8 mouse cellular contexts compared by ENCODE assay signal in genomic region chr7:128738041-128738440, GRCm38 (mm10). TPM values are rescaled to one million over a fixed set of nuclear protein-coding genes. Genes with fewer than 3 reads are reported as not detected.
DNase-seq lines count a peak whose midpoint lies in the region; ATAC-seq lines count a peak whose summit lies in the region.

No protein-coding gene starts in this region.

- H3K36me3 ChIP-seq in heart, embryonic 12.5 days, result peaks cover 8% of the 10 kb centered on the region; the same call in 1 of the 2 replicates
- peaks cover 14% of the 10 kb centered on the region for H3K36me3 ChIP-seq in hindbrain, embryonic 13.5 days

- peak overlapping the region; percentile 87 for H3K4me3 ChIP-seq in heart, embryonic 12.5 days
- H3K4me3 ChIP-seq in hindbrain, embryonic 13.5 days, result peak overlapping the region; percentile 77

- intact Hi-C loops in heart, postnatal 14 days (cut with DNase I), result no loop called here

- no peak overlapping the region for H3K27ac ChIP-seq in heart, embryonic 12.5 days (ENCODE audit: poor library complexity, severe bottlenecking)
- H3K27ac ChIP-seq in hindbrain, embryonic 13.5 days, result no peak overlapping the region

- no peak for DNase-seq in heart, postnatal 14 days
- DNase-seq in urinary bladder, postnatal 10 days (ENCODE audit: low spot score), result no peak
- DNase-seq in adrenal gland, adult 8-10 months, result no peak
- DNase-seq in kidney, postnatal 25 days, result no peak

- H3K9me3 ChIP-seq in heart, embryonic 12.5 days (replicated peaks), result no peaks in the 10 kb centered on the region
- no peaks in the 10 kb centered on the region for H3K9me3 ChIP-seq in hindbrain, embryonic 13.5 days

- H3K4me1 ChIP-seq in heart, embryonic 12.5 days (replicated peaks), result peaks cover 27% of the 10 kb centered on the region
- H3K4me1 ChIP-seq in hindbrain, embryonic 13.5 days (replicated peaks), result peaks cover 23% of the 10 kb centered on the region

- no peak for ATAC-seq in heart, embryonic 12.5 days (ENCODE audit: insufficient number of reproducible peaks, low FRiP score)
- peak; percentile 60 for ATAC-seq in CD4-positive, CD25-positive, alpha-beta regulatory T cell, adult 4 months
- no peak for ATAC-seq in hindbrain, embryonic 13.5 days (ENCODE audit: low FRiP score)
- 0 out of 2 replicates have a peak, but pooled peaks have one; percentile 18 for ATAC-seq in megakaryocyte progenitor cell, adult 5-6 weeks (replicated peaks; ENCODE audit: poor library complexity)

- H3K9ac ChIP-seq in heart, embryonic 12.5 days, result no peak overlapping the region
- H3K9ac ChIP-seq in hindbrain, embryonic 13.5 days, result 0 out of 2 replicates have a peak overlapping the region, but pooled peaks have one; percentile 13

- 60% methylated on average over 5 of the region's 5 CpGs for WGBS in heart, embryonic 12.5 days
- 84% methylated on average over 5 of the region's 5 CpGs for WGBS in hindbrain, embryonic 13.5 days

- peak overlapping the region; percentile 92 for H3K4me2 ChIP-seq in heart, embryonic 12.5 days
- H3K4me2 ChIP-seq in hindbrain, embryonic 13.5 days, result peak overlapping the region; percentile 68

- H3K27me3 ChIP-seq in heart, embryonic 12.5 days (replicated peaks), result 0 out of 2 replicates have a peak, but pooled peaks cover 8% of the 10 kb centered on the region
- H3K27me3 ChIP-seq in hindbrain, embryonic 13.5 days, result peaks cover 6% of the 10 kb centered on the region

RNA-seq across cellular contexts. Expression of gene Mcmbp, which starts 2.3 kb away (rescaled TPM):
- polyA plus RNA-seq in heart, embryonic 12.5 days (2016; fragmentation: Nextera tagmentation; extraction: Ambion mirVana), result 46.6 and 49.4 TPM in 2 replicates
- total RNA-seq in heart, postnatal 14 days (2021), result 10 to 100 TPM; 26.3 to 27.2 TPM
- polyA plus RNA-seq in CD4-positive, CD25-positive, alpha-beta regulatory T cell, adult 4 months (2017; shearing (Covaris generic)), result 100 to 1,000 TPM in 1 of 2 experiments, 10 to 100 TPM in 1; 92.6 to 102 TPM
- 53.8 and 57.1 TPM in 2 replicates for polyA plus RNA-seq in hindbrain, embryonic 13.5 days (2015; fragmentation: Nextera tagmentation; extraction: Ambion mirVana)
- total RNA-seq in megakaryocyte progenitor cell, adult 5-6 weeks (2015), result 99.5 and 102 TPM in 2 replicates
- 70.9 and 71.7 TPM in 2 replicates for total RNA-seq in megakaryocyte progenitor cell, adult 5-6 weeks (2017)
- total RNA-seq in adrenal gland, adult 8-10 months (2022), result 10 to 100 TPM; 29.2 to 37.8 (median 35.0) TPM

RNA-seq across cellular contexts. Expression of gene Sec23ip, which starts 6.7 kb away (rescaled TPM):
- 36.9 and 39.1 TPM in 2 replicates for polyA plus RNA-seq in heart, embryonic 12.5 days (2016; fragmentation: Nextera tagmentation; extraction: Ambion mirVana)
- total RNA-seq in heart, postnatal 14 days (2021), result 10 to 100 TPM; 27.7 to 31.6 TPM
- polyA plus RNA-seq in CD4-positive, CD25-positive, alpha-beta regulatory T cell, adult 4 months (2017; shearing (Covaris generic)), result 10 to 100 TPM; 33.7 to 44.4 TPM
- 42.5 and 44.0 TPM in 2 replicates for polyA plus RNA-seq in hindbrain, embryonic 13.5 days (2015; fragmentation: Nextera tagmentation; extraction: Ambion mirVana)
- 36.5 and 38.7 TPM in 2 replicates for total RNA-seq in megakaryocyte progenitor cell, adult 5-6 weeks (2015)
- 48.2 and 54.3 TPM in 2 replicates for total RNA-seq in megakaryocyte progenitor cell, adult 5-6 weeks (2017)
- 10 to 100 TPM; 40.6 to 62.4 (median 52.2) TPM for total RNA-seq in adrenal gland, adult 8-10 months (2022)

Comparison
In these comparisons a context has a peak if more than half of its experiments do, and no peak if none do; other contexts are left out.
1. ATAC-seq: peak in CD4-positive, CD25-positive, alpha-beta regulatory T cell, adult 4 months (single experiment) and megakaryocyte progenitor cell, adult 5-6 weeks (single experiment); none in heart, embryonic 12.5 days (single experiment) and hindbrain, embryonic 13.5 days (single experiment).